Mouse (Mus musculus) embryo, embryonic 11.5 days (tissue): ENCODE data around the gene Cts7.

Experiments
- DNase-seq: peaks from one replicate; pipeline ENCODE4 v3.0.0-alpha.2; 2012; ENCODE audit warnings: low read depth, low spot score

Gene Cts7

DNA sequence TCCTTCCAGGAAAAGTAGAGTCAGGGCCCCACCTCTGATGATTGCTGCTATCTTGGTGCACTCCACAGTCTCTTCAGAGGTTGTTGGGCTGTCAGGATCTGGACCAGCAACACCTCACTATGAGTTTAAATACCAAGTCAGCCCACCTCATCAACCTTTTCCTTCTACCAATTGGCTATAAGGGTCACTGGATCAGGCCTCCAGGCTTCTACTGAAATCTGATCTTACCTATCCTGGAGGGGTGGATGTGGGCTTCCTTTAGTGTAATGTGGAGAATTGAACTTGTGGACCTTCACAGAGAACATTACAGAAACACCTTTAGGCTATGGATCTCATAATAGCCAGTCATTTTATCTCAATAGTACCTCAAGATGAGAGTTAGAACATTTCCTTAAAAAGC is at the start of gene Cts7:
Cts7 (minus strand) TSS at position 101 of the 400 bp plus-strand sequence.
- no peak for DNase-seq
